Mouse (Mus musculus) embryo, embryonic 9.5 days (tissue): Measurements from ENCODE around the gene Picalm.

Experiments
- DNase-seq: peaks from one replicate; pipeline ENCODE4 v3.0.0-alpha.2; 2017; ENCODE audit errors: extremely low spot score

Gene Picalm

DNA sequence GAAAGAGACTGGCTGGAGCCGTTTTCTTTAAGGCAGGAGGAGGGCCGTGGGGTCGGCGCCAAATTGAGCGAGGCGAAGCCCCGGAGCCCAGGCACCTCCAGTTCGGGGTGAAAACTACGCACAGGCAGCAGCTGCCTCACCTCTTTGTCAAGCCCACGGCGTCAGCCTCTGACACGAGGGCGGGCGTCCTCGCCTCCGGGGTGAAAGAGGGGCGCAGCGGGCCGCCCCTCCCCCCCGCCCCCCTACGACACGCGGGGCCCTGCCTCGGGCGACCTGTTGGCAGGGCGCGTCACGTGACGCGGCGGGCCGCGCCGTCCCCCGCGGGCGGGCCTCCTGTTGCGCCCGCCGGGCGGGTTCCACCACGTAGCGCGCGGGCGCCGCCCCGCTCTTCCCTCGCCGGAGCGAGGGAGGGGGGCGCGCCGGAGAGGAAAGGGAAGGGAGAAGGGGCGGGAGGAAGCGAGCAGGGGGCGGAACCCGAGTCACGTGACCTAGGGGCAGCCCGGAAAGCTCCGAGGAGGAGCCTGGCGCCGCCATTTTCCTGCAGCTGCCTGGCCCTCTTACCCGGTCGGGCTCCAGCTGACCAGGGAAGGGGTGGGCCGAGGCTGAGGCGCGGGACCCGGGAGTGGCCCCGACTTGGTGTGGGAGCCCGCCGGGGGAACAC is at the start of gene Picalm:
TSS of gene Picalm (plus strand) at position 482 of the 661 bp plus-strand sequence.
- peak; percentile 98 for DNase-seq

DNA sequence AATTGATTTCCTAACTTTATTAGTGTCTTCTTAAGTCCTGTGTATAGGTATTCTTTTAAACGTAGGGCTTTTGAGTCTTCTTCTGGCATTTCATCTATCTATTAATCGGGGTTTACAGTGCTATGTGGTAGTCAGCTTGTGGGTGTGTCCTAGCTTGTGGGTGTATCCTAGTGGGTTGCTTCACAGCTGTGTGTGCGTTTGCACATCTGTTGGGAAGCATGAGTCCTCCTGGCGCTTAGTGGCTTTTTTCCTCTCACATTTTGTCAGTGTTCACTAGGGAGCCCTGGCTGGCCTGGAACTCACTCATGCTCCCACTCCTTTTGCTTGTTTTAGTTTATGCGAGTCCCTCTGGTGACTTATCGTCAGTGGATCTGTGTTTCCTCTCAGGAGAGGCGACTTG is 46.2 kb upstream of the Picalm start:
- DNase-seq: no peak

DNA sequence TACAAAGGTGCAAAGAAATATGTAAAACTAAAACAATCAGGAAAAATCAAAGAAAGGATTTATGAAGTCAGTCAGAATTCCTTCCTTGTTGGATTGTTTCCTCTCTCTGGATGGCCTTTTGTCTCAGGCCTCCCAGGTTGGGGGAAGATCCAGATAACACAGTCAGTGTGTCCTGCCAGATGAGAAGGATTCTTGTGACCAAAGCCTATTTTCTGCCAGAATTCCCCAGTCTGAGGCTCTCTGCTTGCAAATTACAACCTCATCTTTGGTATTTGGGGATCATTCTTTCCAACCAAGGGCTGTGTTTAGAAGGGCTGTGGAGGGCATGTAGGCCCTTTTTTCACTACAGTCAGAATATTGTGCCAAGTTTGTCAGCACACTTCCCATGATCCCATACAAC is 45.5 kb upstream of the Picalm start:
- DNase-seq: no peak

DNA sequence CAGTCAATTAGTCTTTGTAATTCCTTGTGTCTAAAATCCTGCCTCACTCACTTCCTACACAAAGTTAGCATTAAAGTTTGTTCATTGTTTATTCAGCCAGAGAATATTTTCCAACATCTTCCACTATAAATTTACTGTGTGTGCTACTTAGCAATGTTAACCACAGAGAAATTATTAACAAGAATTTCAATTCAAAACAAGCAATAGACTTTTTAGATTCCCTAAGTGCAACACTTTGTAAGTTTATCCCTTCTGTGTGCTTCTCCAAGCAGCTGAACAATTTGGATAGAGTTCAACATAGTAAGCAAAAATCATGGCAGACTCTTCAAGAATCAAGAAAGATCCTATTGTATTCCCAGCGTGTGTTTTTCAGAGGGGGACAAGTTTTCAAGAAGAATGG is 44.3 kb upstream of the Picalm start:
- DNase-seq: no peak

GRCm38 (mm10) chr7:90086821-90087220 is 43.2 kb upstream of the Picalm start:
- no peak for DNase-seq

- no peak for DNase-seq
These were observed 39.0 kb upstream of the Picalm start for GRCm38 (mm10) chr7:90090996-90091395.

- no peak for DNase-seq
These were observed 38.3 kb upstream of the Picalm start for GRCm38 (mm10) chr7:90091756-90092155.

GRCm38 (mm10) chr7:90092452-90093450 is 37.3 kb upstream of the Picalm start:
- no peak for DNase-seq

GRCm38 (mm10) chr7:90095097-90095496 is 34.9 kb upstream of the Picalm start:
- no peak for DNase-seq

- no peak for DNase-seq
These were observed 34.1 kb upstream of the Picalm start for GRCm38 (mm10) chr7:90095766-90096372.

- DNase-seq: no peak
These were observed 33.4 kb upstream of the Picalm start for GRCm38 (mm10) chr7:90096609-90097008.

GRCm38 (mm10) chr7:90098253-90098652 is 31.8 kb upstream of the Picalm start:
- DNase-seq: no peak

- no peak for DNase-seq
These were observed 30.8 kb upstream of the Picalm start for GRCm38 (mm10) chr7:90099248-90099647.

- no peak for DNase-seq
These were observed 29.3 kb upstream of the Picalm start for GRCm38 (mm10) chr7:90100614-90101160.

DNA sequence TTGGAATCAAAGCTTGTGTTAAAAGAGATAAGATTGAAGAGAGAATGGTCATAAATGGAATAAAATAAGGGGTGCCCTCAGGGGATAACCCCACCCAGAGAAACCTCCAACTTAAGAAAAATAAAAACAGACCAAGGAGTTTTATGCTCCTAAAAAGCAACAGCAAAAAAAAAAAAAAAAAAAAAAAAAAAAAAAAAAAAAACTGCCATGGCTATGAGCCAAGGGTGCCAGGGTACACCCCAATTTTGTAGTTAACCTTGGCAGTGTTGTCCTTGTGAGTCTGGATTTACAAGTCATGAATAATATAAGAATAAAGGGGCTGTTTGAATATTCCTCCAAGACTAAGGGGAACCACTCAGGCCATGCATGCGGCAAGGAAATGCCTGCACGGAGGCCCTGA is 13.9 kb upstream of the Picalm start:
- no peak for DNase-seq

DNA sequence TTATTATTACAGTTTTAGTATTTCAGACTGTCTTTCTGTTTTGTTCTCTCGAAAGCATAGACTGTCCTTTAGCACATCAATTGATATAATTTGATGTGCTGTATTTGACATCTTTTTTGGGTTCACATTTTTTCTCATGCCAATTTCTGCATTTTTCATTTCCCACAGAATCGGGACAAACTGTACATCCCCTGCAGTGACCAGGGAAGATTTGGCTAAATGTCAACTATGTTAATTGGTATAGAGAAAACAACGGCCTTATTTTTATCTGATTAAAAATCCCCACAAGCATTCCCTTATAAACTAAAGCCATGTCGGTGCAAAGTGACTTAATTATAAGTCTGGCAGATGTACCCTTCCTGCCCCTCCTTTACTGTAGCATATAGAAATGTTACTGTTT is 9.9 kb upstream of the Picalm start:
- DNase-seq: no peak

DNA sequence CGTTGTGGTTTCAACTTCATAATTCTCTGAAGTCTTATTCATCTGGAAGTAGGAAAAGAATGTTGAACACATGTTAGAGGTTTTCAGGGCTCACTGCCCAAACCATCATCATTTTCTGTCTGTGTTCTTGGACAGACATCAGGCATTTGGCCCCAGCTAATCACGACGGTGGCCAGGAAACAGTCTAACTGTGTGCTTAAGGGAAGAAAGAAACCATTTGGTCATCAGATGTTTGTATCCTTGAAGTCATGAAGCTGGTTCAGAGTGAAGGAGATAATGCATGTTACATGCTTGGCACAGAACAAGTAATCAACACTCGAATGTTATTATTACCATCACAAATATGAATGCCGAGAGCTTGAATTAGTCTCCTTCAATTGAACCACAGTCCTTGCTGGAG is 5.0 kb upstream of the Picalm start:
- no peak for DNase-seq

GRCm38 (mm10) chr7:90128631-90129200 is 1.3 kb upstream of the Picalm start:
- peak; percentile 6 for DNase-seq

- no peak for DNase-seq
These were observed 712 bp upstream of the Picalm start for GRCm38 (mm10) chr7:90129271-90129731.

DNA sequence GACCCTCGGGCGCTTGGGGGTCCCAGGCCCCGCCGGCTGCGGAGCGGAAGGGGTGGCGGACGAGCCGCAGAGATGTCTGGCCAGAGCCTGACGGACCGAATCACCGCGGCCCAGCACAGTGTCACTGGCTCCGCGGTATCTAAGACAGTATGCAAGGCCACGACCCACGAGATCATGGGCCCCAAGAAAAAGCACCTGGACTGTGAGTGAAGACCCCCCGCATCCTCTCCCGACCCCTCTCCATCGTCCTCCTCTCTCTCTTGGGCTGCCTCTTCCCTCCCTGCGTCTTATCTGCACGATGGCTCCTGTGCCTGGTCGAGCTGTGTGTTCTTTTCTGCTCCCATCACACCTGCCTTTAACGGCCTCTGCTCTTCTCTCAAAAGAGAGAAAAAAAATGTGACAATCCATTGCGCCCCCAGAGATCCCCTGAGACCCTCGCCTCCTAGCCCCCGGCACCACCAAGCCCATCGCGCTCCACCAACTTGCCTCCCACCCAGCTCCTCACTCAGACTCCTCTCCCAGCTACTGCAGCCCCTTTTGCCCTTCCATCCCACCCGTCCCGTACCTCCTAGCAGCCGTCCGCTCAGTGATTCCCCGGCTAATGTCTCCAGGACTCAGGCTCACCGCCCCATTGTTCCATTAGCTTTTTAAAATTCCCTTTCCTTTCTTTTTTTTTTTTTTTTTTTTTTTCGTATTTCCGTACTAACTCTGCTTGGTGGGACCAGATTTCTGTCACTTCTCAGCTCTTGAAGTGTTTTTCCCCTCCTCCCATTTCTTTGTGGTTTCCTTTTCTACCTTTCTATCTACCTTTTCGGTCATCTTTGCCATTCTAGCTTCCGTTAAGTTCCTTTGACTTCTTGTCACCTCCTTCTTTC is 725 bp downstream of the Picalm start:
- peak; percentile 47 for DNase-seq

DNA sequence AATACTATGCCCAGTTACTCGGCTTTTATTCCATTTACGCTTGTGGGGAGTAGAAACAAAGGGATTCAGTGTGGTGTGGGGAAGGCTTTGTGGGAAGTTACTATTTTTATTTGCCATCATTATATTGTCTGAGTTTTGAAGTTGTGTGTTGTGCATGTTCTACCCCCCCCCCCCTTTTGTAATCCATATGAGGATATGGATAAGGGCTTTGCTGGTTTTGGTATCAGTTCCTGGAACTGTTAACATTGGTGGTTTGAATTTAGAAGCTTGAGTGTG is 1.3 kb downstream of the Picalm start:
- peak; percentile 9 for DNase-seq
